Mouse (Mus musculus) embryonic facial prominence, embryonic 14.5 days (tissue): ENCODE measurements around the gene Amot. TPM values are rescaled to one million over a fixed set of nuclear protein-coding genes. Genes with fewer than 3 reads are reported as not detected.

Experiments
- ATAC-seq: fragments of 200-750 bp; cut with Nextera tagmentation; 2 replicates; pipeline ENCODE4 v1.8.0; 2017; ENCODE audit warnings: low read depth, moderate number of reproducible peaks, moderate TSS enrichment
- DNase-seq: peaks from one replicate; pipeline ENCODE4 v3.0.0-alpha.2; 2015; ENCODE audit warnings: low spot score
- H3K27ac ChIP-seq: fragments of 300-500 bp; sonication (generic); replicated peaks from 2 replicates; pipeline ENCODE4 v1.5.1; 2014; ENCODE audit warnings: low read depth, mild to moderate bottlenecking, low read length, moderate library complexity
- H3K27me3 ChIP-seq: fragments of 300-500 bp; sonication (generic); replicated peaks from 2 replicates; pipeline ENCODE4 v1.6.1; 2014; ENCODE audit warnings: low read length; ENCODE audit not compliant: control insufficient read depth, insufficient read depth
- H3K36me3 ChIP-seq: fragments of 300-500 bp; sonication (generic); 2 replicates; pipeline ENCODE4 v1.6.1; 2014; ENCODE audit warnings: low read length, mixed read lengths; ENCODE audit not compliant: control insufficient read depth, insufficient read depth
- H3K4me1 ChIP-seq: fragments of 300-500 bp; sonication (generic); 2 replicates; pipeline ENCODE4 v1.6.1; 2014; ENCODE audit warnings: antibody characterized with exemption, low read length; ENCODE audit not compliant: control insufficient read depth, insufficient read depth
- H3K4me2 ChIP-seq: fragments of 300-500 bp; sonication (generic); 2 replicates; pipeline ENCODE4 v1.6.1; 2014; ENCODE audit warnings: low read depth, mild to moderate bottlenecking, low read length, moderate library complexity, mixed read lengths
- H3K4me3 ChIP-seq: fragments of 300-500 bp; sonication (generic); 2 replicates; pipeline ENCODE4 v1.5.1; 2014; ENCODE audit warnings: low read depth, mild to moderate bottlenecking, low read length
- H3K9ac ChIP-seq: fragments of 300-500 bp; sonication (generic); 2 replicates; pipeline ENCODE4 v1.6.1; 2014; ENCODE audit warnings: low read depth, mild to moderate bottlenecking, low read length, moderate library complexity, mixed read lengths
- H3K9me3 ChIP-seq: fragments of 300-500 bp; sonication (generic); 2 replicates; pipeline ENCODE4 v1.6.1; 2016; ENCODE audit warnings: low read length; ENCODE audit not compliant: control insufficient read depth
- WGBS: fragments of 180-500 bp; shearing (Covaris S2); extraction: QIAGEN DNeasy Blood & Tissue Kit; methylation state at CpG from one replicate; pipeline ENCODE4 v1.1.7; 2014; 5-methylcytosine and 5-hydroxymethylcytosine counted together
- polyA plus RNA-seq: library from polyadenylated mRNA; unstranded; fragments of >200 nt; fragmentation: Nextera tagmentation; extraction: Ambion mirVana; gene quantifications from 2 replicates; pipeline ENCODE4 v1.2.1, GENCODE M21; 2014

Amot gene
- polyA plus RNA-seq, 1 experiment from 2014 or later, result 26.3 TPM

DNA sequence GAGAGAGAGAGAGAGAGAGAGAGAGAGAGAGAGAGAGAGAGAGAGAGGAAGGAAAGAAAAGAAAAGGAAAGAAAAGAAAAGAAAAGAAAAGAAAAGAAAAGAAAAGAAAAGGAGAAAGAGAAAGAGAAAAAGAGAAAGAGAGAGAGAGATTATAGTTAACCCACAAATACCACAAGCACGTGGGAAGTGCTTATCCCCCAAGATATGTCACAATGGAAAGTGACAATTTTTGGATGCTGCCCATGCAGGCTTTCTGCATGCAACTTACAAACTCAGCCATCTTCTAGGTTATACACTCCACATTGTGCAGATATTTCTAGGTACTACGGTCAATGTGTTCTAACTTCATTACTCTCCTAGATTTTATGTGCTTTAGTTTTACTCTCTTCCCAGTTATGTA lies 41.5 kb downstream of the Amot start:
- no peak for DNase-seq
- Histone ChIP-seq H3K36me3 (peaks cover 7% of the 10 kb centered on the region; the same call in 1 of the 2 replicates), H3K27me3 (0 out of 2 replicates have a peak, but pooled peaks cover 6% of the 10 kb centered on the region), H3K27ac (no peak overlapping the region), H3K9me3 (no peaks in the 10 kb centered on the region), H3K4me3 (no peak overlapping the region), H3K9ac (no peak overlapping the region), H3K4me2 (no peak overlapping the region), H3K4me1 (no peaks in the 10 kb centered on the region)
- WGBS, result 75% methylated on average over 2 of the region's 2 CpGs
- ATAC-seq, result no peak

DNA sequence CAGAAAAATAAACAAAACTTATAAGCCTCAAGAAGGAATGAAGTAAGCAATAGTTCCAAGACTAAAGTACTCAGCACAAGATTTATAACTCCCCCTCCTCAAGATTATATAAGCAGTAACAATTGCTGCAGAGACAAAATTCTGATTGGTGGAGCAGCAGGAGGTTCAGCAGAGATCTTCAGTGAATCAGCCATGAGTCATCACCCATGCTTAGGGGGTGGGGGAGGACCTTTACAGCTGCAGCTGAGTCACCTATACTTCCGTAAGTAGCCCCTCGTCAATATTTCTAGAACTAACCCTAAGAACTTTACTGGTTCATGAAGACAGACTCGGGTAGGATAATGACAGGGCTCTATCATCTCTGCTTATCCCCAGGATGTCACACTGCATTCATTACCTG lies 43.6 kb downstream of the Amot start:
- Histone ChIP-seq H3K4me3 (no peak overlapping the region), H3K4me1 (no peaks in the 10 kb centered on the region), H3K27ac (no peak overlapping the region), H3K36me3 (peaks cover 9% of the 10 kb centered on the region; the same call in 1 of the 2 replicates), H3K4me2 (no peak overlapping the region), H3K9me3 (no peaks in the 10 kb centered on the region), H3K27me3 (0 out of 2 replicates have a peak, but pooled peaks cover 6% of the 10 kb centered on the region), H3K9ac (no peak overlapping the region)
- DNase-seq (no peak), ATAC-seq (no peak)
- WGBS, result 90% methylated on average over 3 of the region's 3 CpGs

DNA sequence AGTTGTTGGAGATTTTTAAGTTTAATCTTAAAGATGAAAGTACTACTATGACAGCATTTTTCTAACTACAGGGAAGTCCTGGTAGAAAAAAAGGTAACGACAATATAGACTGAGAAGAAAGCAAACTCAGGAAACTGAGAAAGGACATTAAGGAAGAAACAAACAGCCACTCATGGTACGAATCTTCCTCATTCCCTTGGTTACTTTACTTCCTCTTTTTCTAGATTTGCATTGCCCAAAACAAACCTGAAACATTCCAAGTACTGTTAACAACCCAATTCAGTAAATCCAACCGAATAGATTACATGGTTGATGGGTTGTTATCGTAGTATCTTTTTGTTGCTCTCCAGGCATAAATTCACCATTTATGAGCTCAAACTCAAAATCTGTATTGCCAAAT lies 48.7 kb downstream of the Amot start:
- ATAC-seq, result no peak

DNA sequence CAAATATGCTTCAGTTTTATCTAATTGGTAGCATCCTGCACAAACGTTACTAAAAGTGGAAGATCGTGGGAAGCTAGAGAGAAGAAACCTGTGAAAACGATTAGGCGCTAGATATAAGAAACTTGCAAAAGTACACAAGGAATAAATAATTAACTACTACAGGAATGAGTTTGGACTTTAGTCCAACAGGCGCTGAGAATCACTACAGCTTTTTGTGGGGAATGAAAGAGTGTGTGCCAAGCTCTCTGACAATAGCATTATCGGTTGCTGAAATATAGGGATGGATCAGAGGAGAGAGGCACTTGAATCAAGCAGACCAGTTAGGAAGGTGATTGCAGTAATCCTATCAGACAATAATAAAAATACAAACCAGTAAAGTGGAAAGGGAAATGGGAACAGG lies 49.4 kb downstream of the Amot start:
- 92% methylated on average over 6 of the region's 6 CpGs for WGBS
- DNase-seq (no peak), ATAC-seq (no peak)
- Histone ChIP-seq H3K36me3 (peaks cover 23% of the 10 kb centered on the region; the same call in 1 of the 2 replicates), H3K9ac (no peak overlapping the region), H3K27me3 (no peaks in the 10 kb centered on the region), H3K9me3 (no peaks in the 10 kb centered on the region), H3K4me3 (no peak overlapping the region), H3K27ac (no peak overlapping the region), H3K4me1 (no peaks in the 10 kb centered on the region), H3K4me2 (no peak overlapping the region)

More for the DNA sequence above, 48.7 kb downstream of the Amot start:
- Histone ChIP-seq H3K4me2 (no peak overlapping the region), H3K9me3 (no peaks in the 10 kb centered on the region), H3K27ac (no peak overlapping the region), H3K9ac (no peak overlapping the region), H3K4me3 (no peak overlapping the region), H3K36me3 (peaks cover 18% of the 10 kb centered on the region; the same call in 1 of the 2 replicates), H3K27me3 (no peaks in the 10 kb centered on the region), H3K4me1 (no peaks in the 10 kb centered on the region)
- 86% methylated on average over 4 of the region's 4 CpGs for WGBS
- no peak for DNase-seq

DNA sequence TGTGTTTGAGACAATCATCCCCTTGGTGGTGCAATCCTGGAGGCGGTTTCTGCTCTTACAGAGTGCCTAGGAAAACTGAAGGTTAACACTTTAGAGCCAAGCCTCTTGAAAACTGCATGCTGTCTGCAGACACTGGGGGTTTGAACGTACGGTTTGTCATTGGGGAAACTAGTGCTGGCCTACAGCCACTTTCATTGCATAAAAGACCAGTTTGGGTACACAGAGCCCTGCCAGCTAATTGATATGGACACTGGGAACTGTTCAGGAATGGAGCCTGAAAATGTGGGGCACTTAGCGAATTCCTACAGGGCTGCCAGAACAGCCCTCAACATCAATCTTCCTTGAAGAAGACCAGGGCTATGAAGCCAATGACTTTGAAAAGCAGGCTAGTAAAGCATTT lies 50.2 kb downstream of the Amot start:
- DNase-seq, result no peak
- ATAC-seq, result no peak
- Histone ChIP-seq H3K9me3 (no peaks in the 10 kb centered on the region), H3K9ac (no peak overlapping the region), H3K4me2 (no peak overlapping the region), H3K27me3 (no peaks in the 10 kb centered on the region), H3K36me3 (peaks cover 25% of the 10 kb centered on the region; the same call in 1 of the 2 replicates), H3K4me3 (no peak overlapping the region), H3K4me1 (no peaks in the 10 kb centered on the region), H3K27ac (no peak overlapping the region)
- 83% methylated on average over 4 of the region's 4 CpGs for WGBS

DNA sequence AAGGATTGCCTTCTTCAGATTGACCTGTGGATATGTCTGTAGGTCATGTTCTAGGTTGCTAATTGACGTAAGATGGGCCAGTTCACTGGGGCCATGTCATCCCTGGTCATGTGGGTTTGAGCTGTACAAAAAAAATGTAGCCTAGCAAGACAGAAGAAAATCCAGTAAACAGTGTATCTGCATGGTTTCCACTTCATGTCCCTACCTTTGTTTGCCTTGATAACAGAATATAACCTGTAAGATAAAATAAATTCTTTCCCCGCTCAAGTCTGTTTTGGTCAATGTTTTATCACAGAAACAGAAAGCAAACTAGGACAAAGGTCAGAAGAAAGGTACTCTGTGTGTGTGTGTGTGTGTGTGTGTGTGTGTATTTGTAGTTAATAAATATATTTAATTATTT lies 63.5 kb downstream of the Amot start:
- no peak overlapping the region for H3K27ac ChIP-seq
- no peak overlapping the region for H3K9ac ChIP-seq
- no peaks in the 10 kb centered on the region; the same call in 1 of the 2 replicates for H3K27me3 ChIP-seq
- no peak overlapping the region for H3K4me2 ChIP-seq
- H3K4me3 ChIP-seq, result no peak overlapping the region
- H3K36me3 ChIP-seq, result no peaks in the 10 kb centered on the region
- DNase-seq (no peak), ATAC-seq (no peak)
- H3K4me1 ChIP-seq, result no peaks in the 10 kb centered on the region
- 95% methylated on average over 2 of the region's 2 CpGs for WGBS
- no peaks in the 10 kb centered on the region for H3K9me3 ChIP-seq

DNA sequence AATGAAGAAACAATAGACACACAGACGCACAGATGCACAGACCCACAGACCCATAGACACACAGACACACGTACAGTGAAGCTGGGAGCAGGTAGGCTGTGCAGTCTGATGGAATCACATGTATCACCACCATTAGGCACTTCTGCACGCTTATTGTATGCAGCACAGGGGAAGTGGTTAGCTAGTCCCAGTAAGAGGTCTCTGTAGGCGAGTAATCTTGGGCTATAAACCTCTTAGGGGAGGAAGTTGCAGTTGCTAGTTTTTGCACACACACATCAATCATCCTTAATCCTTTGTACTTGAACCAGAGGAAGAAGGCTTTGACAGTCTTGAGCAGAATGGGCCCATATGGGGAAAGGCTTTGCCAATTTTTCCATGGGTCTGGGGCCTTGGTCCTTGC lies 71.3 kb downstream of the Amot start:
- no peaks in the 10 kb centered on the region for H3K36me3 ChIP-seq
- no peak overlapping the region for H3K4me3 ChIP-seq
- ATAC-seq (no peak), DNase-seq (no peak)
- H3K9me3 ChIP-seq, result no peaks in the 10 kb centered on the region
- H3K27ac ChIP-seq, result no peak overlapping the region
- H3K4me1 ChIP-seq, result 0 out of 2 replicates have a peak, but pooled peaks cover 3% of the 10 kb centered on the region
- no peak overlapping the region for H3K9ac ChIP-seq
- H3K4me2 ChIP-seq, result no peak overlapping the region
- H3K27me3 ChIP-seq, result no peaks in the 10 kb centered on the region; the same call in none of the 2 replicates
- WGBS, result 71% methylated on average over 4 of the region's 4 CpGs

DNA sequence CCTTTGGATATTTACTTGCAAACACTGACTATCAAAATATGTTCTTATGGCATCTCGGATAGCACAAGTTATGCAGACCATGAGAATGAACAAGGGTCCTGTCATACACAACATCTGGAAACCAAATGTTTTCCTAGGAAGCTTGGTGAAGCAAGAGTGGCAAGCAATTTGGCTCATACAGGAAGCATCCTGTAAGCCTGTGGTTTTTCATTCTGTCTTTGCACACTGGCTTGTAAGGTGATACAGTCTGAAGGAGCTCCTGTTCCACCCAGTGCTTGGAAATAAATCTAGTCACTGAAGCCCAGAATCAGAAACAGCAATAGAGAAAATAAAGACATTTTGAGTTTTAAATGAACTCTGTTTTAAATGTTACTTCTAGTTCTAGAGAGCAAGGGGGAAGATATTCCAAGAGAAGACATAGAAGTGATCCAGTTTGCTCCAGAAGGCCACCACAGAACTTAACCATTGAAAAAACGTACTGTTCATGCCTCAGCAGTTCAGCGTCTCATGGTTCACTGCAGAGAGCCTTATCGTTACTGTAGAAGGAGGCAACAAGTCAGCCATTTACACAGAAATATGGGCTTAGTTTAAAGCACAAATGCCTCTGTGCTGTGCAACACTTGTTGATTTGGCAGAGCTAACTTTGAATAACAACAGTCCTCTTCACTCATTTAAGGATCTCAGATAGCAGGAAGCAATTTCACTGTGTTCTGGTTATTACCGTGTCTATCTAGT lies 74.0 kb downstream of the Amot start:
- peak; percentile 32 for DNase-seq

DNA sequence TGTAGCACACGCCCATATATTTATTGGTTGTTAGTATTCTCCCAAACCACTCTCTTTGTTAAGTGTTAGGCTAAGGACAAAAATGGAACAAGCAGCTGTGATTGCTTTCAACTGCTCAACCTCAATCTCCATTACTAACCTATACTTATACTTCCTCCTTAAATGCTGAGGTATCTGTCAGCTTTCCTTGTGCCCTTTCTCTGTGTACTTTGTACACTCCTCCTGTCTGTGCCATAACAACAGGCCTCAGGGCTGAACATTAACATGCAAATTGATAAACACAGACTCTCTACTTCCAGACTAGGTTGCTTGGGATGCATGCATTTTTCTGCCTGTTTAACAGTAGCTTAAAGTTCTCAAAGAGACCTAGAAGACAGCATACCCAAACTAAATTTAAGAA lies 76.2 kb downstream of the Amot start:
- Histone ChIP-seq H3K27ac (no peak overlapping the region), H3K9ac (no peak overlapping the region), H3K4me1 (0 out of 2 replicates have a peak, but pooled peaks cover 3% of the 10 kb centered on the region), H3K27me3 (no peaks in the 10 kb centered on the region; the same call in 1 of the 2 replicates), H3K4me3 (no peak overlapping the region), H3K36me3 (no peaks in the 10 kb centered on the region), H3K4me2 (no peak overlapping the region), H3K9me3 (no peaks in the 10 kb centered on the region)
- no peak for ATAC-seq
- DNase-seq, result no peak
- 76% methylated on average over 1 of the region's 1 CpGs for WGBS

More for the DNA sequence above, 74.0 kb downstream of the Amot start:
- 51% methylated on average over 5 of the region's 5 CpGs for WGBS
- no peak for ATAC-seq
- Histone ChIP-seq H3K4me3 (no peak overlapping the region), H3K27ac (no peak overlapping the region), H3K4me1 (0 out of 2 replicates have a peak, but pooled peaks cover 3% of the 10 kb centered on the region), H3K9ac (no peak overlapping the region), H3K4me2 (no peak overlapping the region), H3K27me3 (no peaks in the 10 kb centered on the region; the same call in 1 of the 2 replicates), H3K9me3 (no peaks in the 10 kb centered on the region), H3K36me3 (no peaks in the 10 kb centered on the region)
